Comparison of ENCODE assay signal across 28 mouse cellular contexts in the genomic region with DNA sequence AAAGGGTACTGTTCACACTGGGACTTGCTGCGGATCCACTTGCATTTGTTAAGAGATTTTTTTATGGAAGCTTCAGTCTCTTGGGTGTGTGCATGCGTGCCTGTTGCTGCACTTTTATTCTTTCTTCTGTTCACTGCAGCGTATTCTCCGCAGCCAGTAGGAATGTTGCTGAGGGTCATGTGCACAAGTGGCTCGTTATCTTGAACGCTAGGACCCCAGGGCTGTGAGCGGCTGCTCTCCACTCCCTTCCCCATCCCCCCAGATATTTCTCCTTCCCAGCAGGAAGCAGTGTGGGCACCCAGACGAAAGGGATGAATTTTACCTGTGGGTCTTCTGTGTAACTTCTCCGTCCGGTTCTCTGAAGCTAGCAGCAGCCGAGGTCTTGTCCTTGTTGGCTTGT. TPM values are rescaled to one million over a fixed set of nuclear protein-coding genes. Genes with fewer than 3 reads are reported as not detected.
DNase-seq lines count a peak whose midpoint lies in the region; ATAC-seq lines count a peak whose summit lies in the region.
"Had no signal": no experiment of that assay in that cellular context is flagged by ENCODE, and none has a peak within 500 bp of the region (broad histone marks: within the 10 kb centered on the region; RNA-seq: fewer than 3 reads in every experiment).

No protein-coding gene starts in this region.

- no peaks in the 10 kb centered on the region for H3K27me3 ChIP-seq in heart, embryonic 14.5 days (ENCODE audit: control insufficient read depth, insufficient read depth, low read length)
- no peaks in the 10 kb centered on the region; the same call in 1 of the 2 replicates for H3K27me3 ChIP-seq in intestine, embryonic 16.5 days (replicated peaks; ENCODE audit: control insufficient read depth, insufficient read depth, low read length)
- no peaks in the 10 kb centered on the region for H3K27me3 ChIP-seq in intestine, embryonic 15.5 days (replicated peaks)
- H3K27me3 ChIP-seq in kidney, embryonic 16.5 days (ENCODE audit: insufficient read depth, low read length) = peaks cover 5% of the 10 kb centered on the region; the same call in 1 of the 2 replicates
- no peaks in the 10 kb centered on the region for H3K27me3 ChIP-seq in kidney, embryonic 14.5 days (ENCODE audit: control insufficient read depth, insufficient read depth, low read length)

- 42% methylated on average over 11 of the region's 11 CpGs for WGBS in heart, embryonic 14.5 days
- 72% methylated on average over 11 of the region's 11 CpGs for WGBS in intestine, embryonic 16.5 days
- 72% methylated on average over 11 of the region's 11 CpGs for WGBS in intestine, embryonic 15.5 days
- 70% methylated on average over 11 of the region's 11 CpGs for WGBS in kidney, embryonic 16.5 days
- WGBS in kidney, embryonic 14.5 days = 71% methylated on average over 11 of the region's 11 CpGs

- peaks cover 37% of the 10 kb centered on the region for H3K36me3 ChIP-seq in heart, embryonic 14.5 days (ENCODE audit: control insufficient read depth, insufficient read depth, low read length)
- H3K36me3 ChIP-seq in intestine, embryonic 16.5 days (ENCODE audit: control insufficient read depth, insufficient read depth, low read length) = no peaks in the 10 kb centered on the region; the same call in 1 of the 2 replicates
- no peaks in the 10 kb centered on the region for H3K36me3 ChIP-seq in intestine, embryonic 15.5 days
- peaks cover 4% of the 10 kb centered on the region; the same call in 1 of the 2 replicates for H3K36me3 ChIP-seq in kidney, embryonic 16.5 days (ENCODE audit: insufficient read depth, low read length)
- H3K36me3 ChIP-seq in kidney, embryonic 14.5 days (ENCODE audit: control insufficient read depth, insufficient read depth, low read length) = no peaks in the 10 kb centered on the region; the same call in 1 of the 2 replicates
- H3K36me3 ChIP-seq: embryonic facial prominence, embryonic 15.5 days; hindbrain, embryonic 13.5 days had no signal

- 0 out of 4 replicates have a peak overlapping the region, but pooled peaks of 1 of the 2 experiments have one; percentile 28 for H3K27ac ChIP-seq in heart, embryonic 14.5 days (replicated peaks in 1 of 2; ENCODE audit: control insufficient read depth in 1 of 2, insufficient read depth in 1 of 2, low read depth in 2 of 2, low read length in 2 of 2)
- peak overlapping the region; percentile 31; the same call in 1 of the 2 replicates for H3K27ac ChIP-seq in intestine, embryonic 16.5 days (ENCODE audit: low read length)
- no peak overlapping the region for H3K27ac ChIP-seq in intestine, embryonic 15.5 days
- H3K27ac ChIP-seq in kidney, embryonic 16.5 days (ENCODE audit: low read length) = peak overlapping the region; percentile 29; the same call in 1 of the 2 replicates
- no peak overlapping the region for H3K27ac ChIP-seq in kidney, embryonic 14.5 days (ENCODE audit: low read depth, low read length)
- H3K27ac ChIP-seq: embryonic facial prominence, embryonic 12.5 days; embryonic facial prominence, embryonic 15.5 days; gastrocnemius, adult 2 months; heart, adult 2 months; heart, embryonic 13.5 days; hindbrain, embryonic 10.5 days; hindbrain, embryonic 13.5 days had no signal

- ATAC-seq in heart, embryonic 14.5 days (ENCODE audit: insufficient number of reproducible peaks, insufficient read depth, low FRiP score, low read depth) = no peak
- no peak for ATAC-seq in intestine, embryonic 16.5 days
- no peak for ATAC-seq in intestine, embryonic 15.5 days
- ATAC-seq in kidney, embryonic 16.5 days (ENCODE audit: low FRiP score, low TSS enrichment) = no peak
- no peak for ATAC-seq in kidney, embryonic 14.5 days (ENCODE audit: low FRiP score, low TSS enrichment)
- ATAC-seq: activated CD4-positive, CD25-positive, alpha-beta regulatory T cell, adult 4 months; CD4-positive, CD25-positive, alpha-beta regulatory T cell, adult 4 months; forebrain, embryonic 14.5 days; forebrain, postnatal 0 days; hindbrain, embryonic 16.5 days had no signal

- no peaks in the 10 kb centered on the region for H3K9me3 ChIP-seq in heart, embryonic 14.5 days (ENCODE audit: control insufficient read depth, low read length)
- no peaks in the 10 kb centered on the region for H3K9me3 ChIP-seq in intestine, embryonic 16.5 days (ENCODE audit: control insufficient read depth, low read length)
- H3K9me3 ChIP-seq in intestine, embryonic 15.5 days = no peaks in the 10 kb centered on the region
- H3K9me3 ChIP-seq in kidney, embryonic 16.5 days (ENCODE audit: low read length) = no peaks in the 10 kb centered on the region
- no peaks in the 10 kb centered on the region for H3K9me3 ChIP-seq in kidney, embryonic 14.5 days (ENCODE audit: control insufficient read depth, low read length)
- H3K9me3 ChIP-seq: embryonic facial prominence, embryonic 12.5 days; embryonic facial prominence, embryonic 15.5 days; heart, embryonic 13.5 days; hindbrain, embryonic 10.5 days; hindbrain, embryonic 13.5 days had no signal

- no peak overlapping the region for H3K4me3 ChIP-seq in heart, embryonic 14.5 days (ENCODE audit: control insufficient read depth in 1 of 2, insufficient read depth in 1 of 2, low read depth in 1 of 2, low read length in 2 of 2)
- H3K4me3 ChIP-seq in intestine, embryonic 16.5 days (ENCODE audit: low read length) = no peak overlapping the region
- no peak overlapping the region for H3K4me3 ChIP-seq in intestine, embryonic 15.5 days (replicated peaks)
- no peak overlapping the region for H3K4me3 ChIP-seq in kidney, embryonic 16.5 days (ENCODE audit: low read length)
- no peak overlapping the region for H3K4me3 ChIP-seq in kidney, embryonic 14.5 days (ENCODE audit: low read length)
- H3K4me3 ChIP-seq: embryonic facial prominence, embryonic 12.5 days; embryonic facial prominence, embryonic 15.5 days; gastrocnemius, adult 2 months; heart, adult 2 months; heart, embryonic 13.5 days; hindbrain, embryonic 10.5 days; hindbrain, embryonic 13.5 days had no signal

- peaks cover 8 to 22% of the 10 kb centered on the region in 2 experiments; a peak in 3 of 4 replicates for H3K4me1 ChIP-seq in heart, embryonic 14.5 days (ENCODE audit: control insufficient read depth in 2 of 2, insufficient read depth in 2 of 2, low read length in 2 of 2)
- peaks cover 12% of the 10 kb centered on the region for H3K4me1 ChIP-seq in intestine, embryonic 16.5 days (ENCODE audit: control insufficient read depth, insufficient read depth, low read length)
- no peaks in the 10 kb centered on the region; the same call in 1 of the 2 replicates for H3K4me1 ChIP-seq in intestine, embryonic 15.5 days (replicated peaks)
- H3K4me1 ChIP-seq in kidney, embryonic 16.5 days (ENCODE audit: insufficient read depth, low read length) = peaks cover 7% of the 10 kb centered on the region; the same call in 1 of the 2 replicates
- H3K4me1 ChIP-seq in kidney, embryonic 14.5 days (ENCODE audit: control insufficient read depth, insufficient read depth, low read length) = no peaks in the 10 kb centered on the region
- H3K4me1 ChIP-seq: embryonic facial prominence, embryonic 12.5 days; hindbrain, embryonic 10.5 days; hindbrain, embryonic 13.5 days had no signal

- H3K9ac ChIP-seq in heart, embryonic 14.5 days (ENCODE audit: low read length) = no peak overlapping the region
- no peak overlapping the region for H3K9ac ChIP-seq in intestine, embryonic 16.5 days (ENCODE audit: low read depth, low read length)
- no peak overlapping the region for H3K9ac ChIP-seq in intestine, embryonic 15.5 days
- H3K9ac ChIP-seq in kidney, embryonic 16.5 days (replicated peaks; ENCODE audit: low read length) = no peak overlapping the region
- H3K9ac ChIP-seq in kidney, embryonic 14.5 days (ENCODE audit: low read depth, low read length) = no peak overlapping the region
- H3K9ac ChIP-seq: embryonic facial prominence, embryonic 12.5 days; embryonic facial prominence, embryonic 15.5 days; forebrain, postnatal 0 days; heart, embryonic 13.5 days; hindbrain, embryonic 13.5 days had no signal

- DNase-seq in heart, adult 18-20 months = no peak
- no peak for DNase-seq in adrenal gland, adult 8-10 months
- DNase-seq: adrenal gland, postnatal 10 days; adrenal gland, postnatal 36 days; cerebellum, adult 11 months; cerebellum, adult 2 months; cerebellum, adult 9-11 months; cerebellum, postnatal 25 days; forebrain, postnatal 0 days; gastrocnemius, adult 2 months; gastrocnemius, postnatal 14 days; heart, adult 2 months; heart, postnatal 36 days; kidney, adult 9 months had no signal

- 0 out of 2 replicates have a peak overlapping the region, but pooled peaks have one; percentile 8 for H3K4me2 ChIP-seq in heart, embryonic 14.5 days (ENCODE audit: low read length)
- no peak overlapping the region for H3K4me2 ChIP-seq in intestine, embryonic 16.5 days (ENCODE audit: low read depth, low read length)
- H3K4me2 ChIP-seq in intestine, embryonic 15.5 days (replicated peaks) = no peak overlapping the region
- H3K4me2 ChIP-seq in kidney, embryonic 16.5 days (replicated peaks; ENCODE audit: low read depth, low read length) = no peak overlapping the region
- H3K4me2 ChIP-seq in kidney, embryonic 14.5 days (replicated peaks; ENCODE audit: low read depth, low read length) = no peak overlapping the region
- H3K4me2 ChIP-seq: embryonic facial prominence, embryonic 12.5 days; embryonic facial prominence, embryonic 15.5 days; heart, embryonic 13.5 days; hindbrain, embryonic 13.5 days had no signal

RNA-seq across cellular contexts. Expression of gene Tmem164, which starts 15.6 kb away (rescaled TPM):
- polyA plus RNA-seq in heart, embryonic 14.5 days (2014; fragmentation: Nextera tagmentation; extraction: Ambion mirVana) = 34.8 and 36.2 TPM in 2 replicates
- 10 to 100 TPM; 21.0 to 23.8 TPM for total RNA-seq in heart, adult 18-20 months (2021)
- 39.1 and 41.1 TPM in 2 replicates for polyA plus RNA-seq in intestine, embryonic 16.5 days (2015; fragmentation: Nextera tagmentation; extraction: Ambion mirVana)
- 43.2 and 44.7 TPM in 2 replicates for polyA plus RNA-seq in intestine, embryonic 15.5 days (2015; fragmentation: Nextera tagmentation; extraction: Ambion mirVana)
- 56.4 and 57.2 TPM in 2 replicates for polyA plus RNA-seq in kidney, embryonic 16.5 days (2015; fragmentation: Nextera tagmentation; extraction: Ambion mirVana)
- polyA plus RNA-seq in kidney, embryonic 14.5 days (2014; fragmentation: Nextera tagmentation; extraction: Ambion mirVana) = 18.5 and 34.5 TPM in 2 replicates
- total RNA-seq in adrenal gland, adult 8-10 months (2022) = 10 to 100 TPM; 30.6 to 58.6 (median 43.1) TPM

Comparison
In these comparisons a context has a peak if more than half of its experiments do, and no peak if none do; other contexts are left out.
1. H3K27ac ChIP-seq: peak in intestine, embryonic 16.5 days (single experiment) and kidney, embryonic 16.5 days (single experiment); none in intestine, embryonic 15.5 days (single experiment) and kidney, embryonic 14.5 days (single experiment).